Mouse (Mus musculus): Measurements from ENCODE around the gene Lpp. TPM values are rescaled to one million over a fixed set of nuclear protein-coding genes. Genes with fewer than 3 reads are reported as not detected.

Lpp gene
- polyA plus RNA-seq, 1 experiment from 2014 or later, result 63.0 TPM

DNA sequence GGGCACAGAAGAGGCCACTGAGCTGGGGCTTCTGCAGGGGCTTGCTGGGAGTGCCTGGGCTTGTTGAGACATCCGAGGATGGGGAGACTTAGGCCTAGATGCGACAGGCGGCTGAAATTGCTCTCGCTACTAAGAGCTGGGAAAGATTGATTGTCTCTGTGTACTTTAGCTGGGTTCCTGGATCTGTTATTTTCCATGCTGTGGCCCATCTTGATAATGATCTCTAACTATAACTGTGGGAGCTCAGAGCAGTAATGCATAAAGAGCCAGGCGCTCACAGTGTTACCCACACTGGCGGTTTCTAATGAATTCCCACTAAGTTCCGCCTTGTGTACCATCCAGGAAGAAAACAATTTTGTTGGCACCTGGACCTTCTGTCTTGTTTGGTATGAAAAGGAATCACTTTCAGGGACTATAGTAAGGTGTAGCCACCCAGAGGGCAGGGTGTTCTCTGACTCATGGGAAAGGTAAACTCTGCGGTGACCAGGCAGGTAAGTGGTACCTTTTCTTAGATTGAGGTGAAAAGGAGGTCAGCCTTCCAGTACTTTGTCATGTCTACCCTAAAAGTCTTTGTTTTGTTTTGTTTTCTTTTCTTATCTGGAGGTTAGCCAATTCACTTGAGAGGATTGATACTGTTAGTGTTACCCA is 10.6 kb downstream of the Lpp start:
- Histone ChIP-seq H3K36me3 (0 out of 2 replicates have a peak, but pooled peaks cover 4% of the 10 kb centered on the region), H3K4me2 (replicated peaks) (no peak overlapping the region), H3K4me3 (replicated peaks) (no peak overlapping the region), H3K27ac (no peak overlapping the region), H3K9ac (no peak overlapping the region), H3K9me3 (no peaks in the 10 kb centered on the region), H3K4me1 (replicated peaks) (peaks cover 19% of the 10 kb centered on the region), H3K27me3 (replicated peaks) (no peaks in the 10 kb centered on the region)
- WGBS, result 78% methylated on average over 8 of the region's 8 CpGs
- ATAC-seq, result no peak

- no peak overlapping the region for H3K27ac ChIP-seq
- WGBS, result 93% methylated on average over 2 of the region's 2 CpGs
- no peak for ATAC-seq
Observed at GRCm38 (mm10) chr16:24406521-24406920, 13.2 kb downstream of the Lpp start.

GRCm38 (mm10) chr16:24411281-24411680 is 18.0 kb downstream of the Lpp start:
- no peak for ATAC-seq
- H3K27me3 ChIP-seq (replicated peaks), result no peaks in the 10 kb centered on the region
- 85% methylated on average over 6 of the region's 6 CpGs for WGBS
- H3K4me3 ChIP-seq (replicated peaks), result no peak overlapping the region
- H3K9ac ChIP-seq, result no peak overlapping the region
- no peaks in the 10 kb centered on the region for H3K36me3 ChIP-seq
- peaks cover 6% of the 10 kb centered on the region; the same call in 1 of the 2 replicates for H3K4me1 ChIP-seq (replicated peaks)
- no peak overlapping the region for H3K4me2 ChIP-seq (replicated peaks)
- H3K9me3 ChIP-seq, result no peaks in the 10 kb centered on the region
- no peak overlapping the region for H3K27ac ChIP-seq

More at GRCm38 (mm10) chr16:24406521-24406920, 13.2 kb downstream of the Lpp start:
- Histone ChIP-seq H3K9me3 (no peaks in the 10 kb centered on the region), H3K27me3 (replicated peaks) (no peaks in the 10 kb centered on the region), H3K36me3 (0 out of 2 replicates have a peak, but pooled peaks cover 4% of the 10 kb centered on the region), H3K4me3 (replicated peaks) (no peak overlapping the region), H3K9ac (no peak overlapping the region), H3K4me1 (replicated peaks) (peaks cover 7% of the 10 kb centered on the region; the same call in 1 of the 2 replicates), H3K4me2 (replicated peaks) (no peak overlapping the region)

DNA sequence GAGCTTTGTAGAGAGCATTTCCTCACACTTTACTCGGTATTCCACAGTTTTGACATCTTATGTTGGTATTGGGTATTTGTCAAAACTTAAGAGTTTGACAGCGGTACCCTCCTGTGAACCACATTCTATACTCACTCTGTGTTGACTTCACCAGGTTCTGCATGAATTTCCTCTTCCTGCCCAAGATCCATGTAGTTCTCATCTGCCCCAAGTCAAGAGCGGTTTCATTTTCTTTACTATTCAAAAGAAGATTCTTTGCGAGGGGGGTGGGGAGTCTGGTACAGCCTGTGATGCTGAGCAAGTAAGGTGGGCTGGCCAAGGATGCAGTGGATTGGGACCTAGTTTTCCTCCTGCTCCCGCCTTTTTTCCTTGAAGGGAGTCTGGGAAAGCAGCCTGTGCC is 18.9 kb downstream of the Lpp start:
- Histone ChIP-seq H3K9ac (no peak overlapping the region), H3K9me3 (no peaks in the 10 kb centered on the region), H3K4me3 (replicated peaks) (no peak overlapping the region), H3K4me1 (replicated peaks) (peaks cover 6% of the 10 kb centered on the region; the same call in 1 of the 2 replicates), H3K27ac (no peak overlapping the region), H3K4me2 (replicated peaks) (no peak overlapping the region), H3K27me3 (replicated peaks) (no peaks in the 10 kb centered on the region), H3K36me3 (no peaks in the 10 kb centered on the region)
- no peak for ATAC-seq
- WGBS, result 87% methylated on average over 5 of the region's 5 CpGs

- Histone ChIP-seq H3K9me3 (no peaks in the 10 kb centered on the region), H3K27ac (no peak overlapping the region), H3K4me3 (replicated peaks) (no peak overlapping the region), H3K4me2 (replicated peaks) (no peak overlapping the region), H3K36me3 (no peaks in the 10 kb centered on the region), H3K4me1 (replicated peaks) (peaks cover 6% of the 10 kb centered on the region; the same call in 1 of the 2 replicates), H3K27me3 (replicated peaks) (no peaks in the 10 kb centered on the region), H3K9ac (no peak overlapping the region)
- no peak for ATAC-seq
- WGBS, result 88% methylated on average over 4 of the region's 4 CpGs
Observed at GRCm38 (mm10) chr16:24413059-24413458, 19.8 kb downstream of the Lpp start.

DNA sequence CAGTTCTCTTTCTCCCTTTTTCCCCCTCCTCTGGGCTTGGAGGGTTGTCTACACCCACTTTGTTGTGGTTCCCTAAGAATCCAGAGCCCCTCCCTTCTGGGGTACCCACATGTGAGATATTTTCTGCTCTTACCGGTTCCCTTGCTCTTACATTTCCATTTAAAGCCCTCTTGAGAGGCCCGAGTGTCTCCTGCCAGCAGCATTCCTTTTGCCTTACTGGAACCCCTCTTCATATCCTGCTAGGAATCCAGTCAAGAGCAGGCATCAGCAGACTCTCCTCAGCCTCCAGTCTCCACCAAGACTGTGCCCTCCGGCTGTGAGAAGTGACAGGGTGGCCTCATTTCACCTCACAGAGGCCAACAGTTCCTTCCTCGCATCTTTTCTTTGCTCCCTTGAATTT is 24.7 kb downstream of the Lpp start:
- no peaks in the 10 kb centered on the region for H3K9me3 ChIP-seq
- WGBS, result 63% methylated on average over 4 of the region's 4 CpGs
- no peaks in the 10 kb centered on the region for H3K4me1 ChIP-seq (replicated peaks)
- 0 out of 2 replicates have a peak, but pooled peaks have one; percentile 28 for ATAC-seq
- no peak overlapping the region for H3K4me3 ChIP-seq (replicated peaks)
- no peak overlapping the region for H3K27ac ChIP-seq
- H3K9ac ChIP-seq, result no peak overlapping the region
- H3K27me3 ChIP-seq (replicated peaks), result no peaks in the 10 kb centered on the region
- H3K36me3 ChIP-seq, result no peaks in the 10 kb centered on the region
- H3K4me2 ChIP-seq (replicated peaks), result no peak overlapping the region

- Histone ChIP-seq H3K27ac (no peak overlapping the region), H3K4me1 (replicated peaks) (peaks cover 6% of the 10 kb centered on the region; the same call in 1 of the 2 replicates), H3K27me3 (replicated peaks) (no peaks in the 10 kb centered on the region), H3K36me3 (no peaks in the 10 kb centered on the region), H3K4me3 (replicated peaks) (no peak overlapping the region), H3K4me2 (replicated peaks) (no peak overlapping the region), H3K9me3 (no peaks in the 10 kb centered on the region), H3K9ac (no peak overlapping the region)
- ATAC-seq, result no peak
- 62% methylated on average over 5 of the region's 5 CpGs for WGBS
Observed at GRCm38 (mm10) chr16:24420603-24421120, 27.4 kb downstream of the Lpp start.

GRCm38 (mm10) chr16:24421687-24422418 is 28.5 kb downstream of the Lpp start:
- Histone ChIP-seq H3K4me2 (replicated peaks) (no peak overlapping the region), H3K4me1 (replicated peaks) (peaks cover 6% of the 10 kb centered on the region; the same call in 1 of the 2 replicates), H3K4me3 (replicated peaks) (no peak overlapping the region), H3K9me3 (no peaks in the 10 kb centered on the region), H3K36me3 (no peaks in the 10 kb centered on the region), H3K27me3 (replicated peaks) (no peaks in the 10 kb centered on the region), H3K9ac (no peak overlapping the region), H3K27ac (no peak overlapping the region)
- no peak for ATAC-seq
- WGBS, result 85% methylated on average over 4 of the region's 4 CpGs

GRCm38 (mm10) chr16:24423196-24423595 is 29.9 kb downstream of the Lpp start:
- no peak for ATAC-seq
- Histone ChIP-seq H3K4me3 (replicated peaks) (no peak overlapping the region), H3K27ac (no peak overlapping the region), H3K36me3 (no peaks in the 10 kb centered on the region), H3K4me1 (replicated peaks) (peaks cover 8% of the 10 kb centered on the region; the same call in 1 of the 2 replicates), H3K9ac (no peak overlapping the region), H3K4me2 (replicated peaks) (no peak overlapping the region), H3K27me3 (replicated peaks) (no peaks in the 10 kb centered on the region), H3K9me3 (no peaks in the 10 kb centered on the region)
- 82% methylated on average over 4 of the region's 4 CpGs for WGBS

DNA sequence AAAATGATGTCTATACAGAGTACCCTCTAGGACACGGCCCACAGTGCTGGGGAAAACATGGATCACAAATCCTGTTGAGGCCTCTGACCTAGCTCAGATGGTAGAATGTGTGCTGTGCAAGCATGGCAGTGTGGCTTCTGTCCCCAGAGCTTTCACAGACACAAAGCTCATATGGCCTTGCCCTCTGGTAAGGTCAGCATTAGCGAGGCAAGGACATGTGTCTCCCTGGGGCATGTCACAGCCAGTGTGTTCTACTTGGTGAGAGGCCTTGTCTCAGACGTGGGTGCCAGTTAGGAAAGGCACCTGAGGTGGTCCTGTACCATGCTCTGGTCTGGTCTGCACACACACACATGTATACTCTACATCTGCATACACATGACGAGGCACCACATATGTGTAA is 30.4 kb downstream of the Lpp start:
- ATAC-seq, result no peak
- H3K4me3 ChIP-seq (replicated peaks), result no peak overlapping the region
- H3K9me3 ChIP-seq, result no peaks in the 10 kb centered on the region
- no peak overlapping the region for H3K4me2 ChIP-seq (replicated peaks)
- peaks cover 11% of the 10 kb centered on the region; the same call in 1 of the 2 replicates for H3K4me1 ChIP-seq (replicated peaks)
- H3K27ac ChIP-seq, result no peak overlapping the region
- H3K27me3 ChIP-seq (replicated peaks), result no peaks in the 10 kb centered on the region
- H3K9ac ChIP-seq, result no peak overlapping the region
- 79% methylated on average over 4 of the region's 4 CpGs for WGBS
- no peaks in the 10 kb centered on the region for H3K36me3 ChIP-seq

DNA sequence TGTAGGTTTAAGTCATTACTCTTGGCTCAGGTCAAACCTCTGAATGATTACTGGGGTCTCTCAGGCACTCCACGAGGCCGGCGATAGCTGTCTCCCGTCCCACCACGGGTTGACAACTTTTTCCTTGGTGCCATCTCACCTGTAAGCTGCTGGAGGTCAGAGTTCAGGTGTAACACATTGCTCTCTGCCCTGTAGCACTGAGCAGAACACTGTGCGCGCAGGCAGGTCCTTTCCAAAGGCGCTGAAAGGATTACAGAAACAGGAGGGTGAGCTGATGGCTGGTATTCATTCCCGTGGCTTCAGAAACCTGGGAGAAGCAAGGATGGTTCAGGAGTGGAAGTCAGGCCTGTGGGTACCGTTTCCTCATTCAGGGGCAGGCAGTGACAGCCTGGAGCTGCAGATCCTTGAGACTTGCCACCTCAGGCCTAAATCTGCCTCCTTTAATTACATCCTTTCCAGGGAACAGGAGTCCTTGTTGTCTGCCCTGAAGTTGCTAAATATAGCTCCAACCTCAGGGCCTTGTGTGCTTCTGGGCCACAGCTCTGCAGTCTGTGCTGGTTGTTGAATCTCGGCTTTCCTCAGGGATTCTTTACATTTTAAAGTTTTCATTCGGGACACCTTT is 31.2 kb downstream of the Lpp start:
- Histone ChIP-seq H3K4me1 (replicated peaks) (peaks cover 14% of the 10 kb centered on the region; the same call in 1 of the 2 replicates), H3K9ac (no peak overlapping the region), H3K27ac (0 out of 2 replicates have a peak overlapping the region, but pooled peaks have one; percentile 9), H3K4me2 (replicated peaks) (no peak overlapping the region), H3K4me3 (replicated peaks) (no peak overlapping the region), H3K27me3 (replicated peaks) (no peaks in the 10 kb centered on the region), H3K36me3 (no peaks in the 10 kb centered on the region), H3K9me3 (no peaks in the 10 kb centered on the region)
- WGBS, result 62% methylated on average over 12 of the region's 12 CpGs
- ATAC-seq, result no peak

DNA sequence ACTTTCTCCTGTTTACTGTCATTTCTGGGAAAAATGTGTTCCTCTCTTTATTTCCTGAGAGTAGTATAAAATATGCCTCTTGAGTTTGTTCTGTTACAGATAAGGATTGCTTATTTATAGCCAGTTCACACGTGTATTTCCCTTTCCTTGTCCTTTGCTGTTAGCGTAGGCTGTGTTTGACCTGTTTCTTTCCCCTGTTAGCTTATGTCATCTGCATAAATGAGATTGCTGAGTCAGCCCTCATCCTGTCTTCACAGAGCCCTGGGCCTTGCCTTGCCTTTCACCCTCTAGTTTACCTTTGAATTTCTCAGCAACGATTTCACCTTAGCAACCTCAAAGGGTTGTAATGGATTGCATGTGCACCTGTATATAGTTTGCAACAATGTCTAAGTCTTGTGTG is 32.5 kb downstream of the Lpp start:
- no peaks in the 10 kb centered on the region for H3K27me3 ChIP-seq (replicated peaks)
- H3K27ac ChIP-seq, result no peak overlapping the region
- H3K4me2 ChIP-seq (replicated peaks), result no peak overlapping the region
- H3K4me3 ChIP-seq (replicated peaks), result no peak overlapping the region
- WGBS, result 46% methylated on average over 3 of the region's 3 CpGs
- peaks cover 14% of the 10 kb centered on the region; the same call in 1 of the 2 replicates for H3K4me1 ChIP-seq (replicated peaks)
- H3K9ac ChIP-seq, result no peak overlapping the region
- ATAC-seq, result no peak
- no peaks in the 10 kb centered on the region for H3K9me3 ChIP-seq
- no peaks in the 10 kb centered on the region for H3K36me3 ChIP-seq
